Mouse (Mus musculus) limb, embryonic 11.5 days (tissue): ENCODE data around the gene Smc6. TPM values are rescaled to one million over a fixed set of nuclear protein-coding genes. Genes with fewer than 3 reads are reported as not detected.
A peak's percentile ranks its signal among the peaks of the same experiment; 100 is the strongest.

Experiments used
- ATAC-seq: fragments of 200-750 bp; cut with Nextera tagmentation; 2 replicates; pipeline ENCODE4 v1.8.0; 2017; ENCODE audit warnings: low read depth; ENCODE audit not compliant: insufficient number of reproducible peaks, low FRiP score, low TSS enrichment
- DNase-seq: peaks from one replicate; pipeline ENCODE4 v3.0.0-alpha.2; 2015; ENCODE audit warnings: low spot score
- H3K27ac ChIP-seq: fragments of 300-500 bp; sonication (generic); replicated peaks from 2 replicates; pipeline ENCODE4 v1.5.1; 2014; ENCODE audit warnings: low read depth, mild to moderate bottlenecking, low read length
- H3K27me3 ChIP-seq: fragments of 300-500 bp; sonication (generic); 2 replicates; pipeline ENCODE4 v1.6.1; 2014; ENCODE audit warnings: mild to moderate bottlenecking, low read length, mixed read lengths; ENCODE audit not compliant: control insufficient read depth, insufficient read depth
- H3K36me3 ChIP-seq: fragments of 300-500 bp; sonication (generic); 2 replicates; pipeline ENCODE4 v1.6.1; 2014; ENCODE audit warnings: mild to moderate bottlenecking, low read length, moderate library complexity, mixed read lengths; ENCODE audit not compliant: control insufficient read depth, insufficient read depth
- H3K4me1 ChIP-seq: fragments of 300-500 bp; sonication (generic); 2 replicates; pipeline ENCODE4 v1.6.1; 2014; ENCODE audit warnings: low read length, mixed read lengths; ENCODE audit not compliant: control insufficient read depth, insufficient read depth
- H3K4me2 ChIP-seq: fragments of 300-500 bp; sonication (generic); 2 replicates; pipeline ENCODE4 v1.6.1; 2014; ENCODE audit warnings: low read depth, mild to moderate bottlenecking, moderate library complexity; ENCODE audit not compliant: severe bottlenecking
- H3K4me3 ChIP-seq: fragments of 300-500 bp; sonication (generic); 2 replicates; pipeline ENCODE4 v1.5.1; 2014; ENCODE audit warnings: low read depth, low read length
- H3K9ac ChIP-seq: fragments of 300-500 bp; sonication (generic); 2 replicates; pipeline ENCODE4 v1.6.1; 2014; ENCODE audit warnings: mild to moderate bottlenecking, low read length
- H3K9me3 ChIP-seq: fragments of 300-500 bp; sonication (generic); 2 replicates; pipeline ENCODE4 v1.6.1; 2016; ENCODE audit warnings: low read length; ENCODE audit not compliant: control insufficient read depth
- WGBS: fragments of 180-500 bp; shearing (Covaris S2); extraction: QIAGEN DNeasy Blood & Tissue Kit; methylation state at CpG from one replicate; pipeline ENCODE4 v1.1.7; 2014; 5-methylcytosine and 5-hydroxymethylcytosine counted together
- polyA plus RNA-seq: library from polyadenylated mRNA; unstranded; fragments of >200 nt; fragmentation: Nextera tagmentation; extraction: Ambion mirVana; gene quantifications from 2 replicates; pipeline ENCODE4 v1.2.1, GENCODE M21; 2014

Gene Smc6
- polyA plus RNA-seq, 1 experiment from 2014 or later: 138 TPM

- Histone ChIP-seq H3K4me1 (no peaks in the 10 kb centered on the region), H3K4me2 (no peak overlapping the region), H3K9ac (no peak overlapping the region), H3K27ac (no peak overlapping the region), H3K9me3 (no peaks in the 10 kb centered on the region), H3K4me3 (no peak overlapping the region), H3K36me3 (no peaks in the 10 kb centered on the region), H3K27me3 (no peaks in the 10 kb centered on the region)
- DNase-seq (no peak), ATAC-seq (no peak)
- 80% methylated on average over 6 of the region's 6 CpGs for WGBS
Observed at GRCm38 (mm10) chr12:11342020-11342600, 76.4 kb downstream of the Smc6 start.

GRCm38 (mm10) chr12:11345963-11346362 lies 80.3 kb downstream of the Smc6 start:
- Histone ChIP-seq H3K4me2 (no peak overlapping the region), H3K36me3 (no peaks in the 10 kb centered on the region), H3K9ac (no peak overlapping the region), H3K4me1 (no peaks in the 10 kb centered on the region), H3K9me3 (no peaks in the 10 kb centered on the region), H3K27me3 (no peaks in the 10 kb centered on the region), H3K4me3 (no peak overlapping the region), H3K27ac (no peak overlapping the region)
- 47% methylated on average over 2 of the region's 2 CpGs for whole genome bisulfite sequencing
- ATAC-seq (no peak), DNase-seq (no peak)

DNA sequence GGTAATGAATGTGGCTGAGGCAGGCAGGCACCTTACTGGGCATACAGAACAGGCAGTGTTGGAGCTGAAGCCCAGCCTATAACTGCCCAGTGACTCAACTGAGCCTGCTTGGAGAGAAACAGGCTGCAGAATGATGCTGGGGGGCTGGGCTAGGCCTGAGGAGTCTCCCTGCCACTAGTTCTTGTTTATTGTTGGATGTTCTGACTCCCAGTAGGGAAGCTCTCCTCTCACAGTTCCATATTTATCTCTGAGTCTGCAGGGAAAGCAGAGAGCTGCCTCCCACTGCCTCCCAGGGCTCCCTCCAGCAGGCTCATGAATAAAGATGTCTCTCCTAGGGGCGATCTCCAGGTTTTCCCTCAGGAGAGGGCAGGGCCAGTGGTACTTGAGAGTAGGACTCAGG lies 82.7 kb downstream of the Smc6 start:
- Histone ChIP-seq H3K27me3 (no peaks in the 10 kb centered on the region), H3K9me3 (no peaks in the 10 kb centered on the region), H3K36me3 (no peaks in the 10 kb centered on the region), H3K4me2 (no peak overlapping the region), H3K4me3 (no peak overlapping the region), H3K9ac (no peak overlapping the region), H3K4me1 (no peaks in the 10 kb centered on the region), H3K27ac (no peak overlapping the region)
- DNase-seq (no peak), ATAC-seq (no peak)
- 20% methylated on average over 1 of the region's 1 CpGs for WGBS

GRCm38 (mm10) chr12:11349870-11350269 lies 84.2 kb downstream of the Smc6 start:
- DNase-seq (no peak), ATAC-seq (no peak)
- H3K9ac ChIP-seq: no peak overlapping the region
- no peaks in the 10 kb centered on the region for H3K27me3 ChIP-seq
- H3K36me3 ChIP-seq: no peaks in the 10 kb centered on the region
- no peak overlapping the region for H3K4me2 ChIP-seq
- no peaks in the 10 kb centered on the region for H3K9me3 ChIP-seq
- no peak overlapping the region for H3K4me3 ChIP-seq
- no peak overlapping the region for H3K27ac ChIP-seq
- 71% methylated on average over 5 of the region's 5 CpGs for WGBS
- H3K4me1 ChIP-seq: no peaks in the 10 kb centered on the region

DNA sequence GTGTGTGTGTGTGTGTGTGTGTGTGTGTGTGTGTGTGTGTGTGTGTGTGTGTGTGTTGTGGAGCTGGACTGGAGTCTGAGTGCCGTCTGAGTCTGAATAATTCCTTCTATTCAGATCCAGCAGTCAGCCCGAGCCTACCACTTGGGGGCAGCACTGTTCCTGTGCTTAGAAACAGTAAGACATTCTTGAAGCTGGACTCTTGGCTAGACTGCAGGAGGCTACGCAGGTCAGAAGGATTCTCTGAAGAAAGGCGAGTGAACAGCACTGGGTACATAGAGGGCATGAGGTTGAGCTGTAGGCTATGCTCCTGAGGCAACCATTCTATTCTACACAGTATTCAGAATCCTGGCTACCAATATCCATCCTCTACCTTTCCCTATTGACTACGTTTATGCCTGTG lies 85.2 kb downstream of the Smc6 start:
- H3K36me3 ChIP-seq: no peaks in the 10 kb centered on the region
- peak; percentile 84 for DNase-seq
- no peaks in the 10 kb centered on the region for H3K4me1 ChIP-seq
- no peak overlapping the region for H3K27ac ChIP-seq
- H3K4me2 ChIP-seq: no peak overlapping the region
- ATAC-seq: no peak
- no peak overlapping the region for H3K9ac ChIP-seq
- no peaks in the 10 kb centered on the region for H3K27me3 ChIP-seq
- no peak overlapping the region for H3K4me3 ChIP-seq
- 36% methylated on average over 5 of the region's 5 CpGs for whole genome bisulfite sequencing
- H3K9me3 ChIP-seq: no peaks in the 10 kb centered on the region

- no peaks in the 10 kb centered on the region for H3K9me3 ChIP-seq
- no peak overlapping the region for H3K9ac ChIP-seq
- no peaks in the 10 kb centered on the region for H3K4me1 ChIP-seq
- no peak for ATAC-seq
- DNase-seq: no peak
- 94% methylated on average over 5 of the region's 6 CpGs for WGBS
- no peak overlapping the region for H3K4me2 ChIP-seq
- no peaks in the 10 kb centered on the region for H3K36me3 ChIP-seq
- no peaks in the 10 kb centered on the region for H3K27me3 ChIP-seq
- no peak overlapping the region for H3K27ac ChIP-seq
- no peak overlapping the region for H3K4me3 ChIP-seq
Observed at GRCm38 (mm10) chr12:11362435-11362834, 96.7 kb downstream of the Smc6 start.

- 67% methylated on average over 6 of the region's 6 CpGs for WGBS
- no peaks in the 10 kb centered on the region for H3K9me3 ChIP-seq
- no peak overlapping the region for H3K27ac ChIP-seq
- no peak for ATAC-seq
- no peaks in the 10 kb centered on the region for H3K27me3 ChIP-seq
- no peaks in the 10 kb centered on the region for H3K4me1 ChIP-seq
- no peak overlapping the region for H3K9ac ChIP-seq
- no peak overlapping the region for H3K4me3 ChIP-seq
- no peaks in the 10 kb centered on the region for H3K36me3 ChIP-seq
- DNase-seq: no peak
- H3K4me2 ChIP-seq: no peak overlapping the region
Observed at GRCm38 (mm10) chr12:11364870-11365269, 99.2 kb downstream of the Smc6 start.

- no peak overlapping the region for H3K4me3 ChIP-seq
Observed at GRCm38 (mm10) chr12:11367099-11367765, 101.5 kb downstream of the Smc6 start.

More at GRCm38 (mm10) chr12:11367099-11367765, 101.5 kb downstream of the Smc6 start:
- no peak overlapping the region for H3K9ac ChIP-seq
- H3K9me3 ChIP-seq: no peaks in the 10 kb centered on the region
- H3K36me3 ChIP-seq: no peaks in the 10 kb centered on the region
- no peaks in the 10 kb centered on the region for H3K27me3 ChIP-seq
- no peaks in the 10 kb centered on the region for H3K4me1 ChIP-seq
- WGBS: 56% methylated on average over 3 of the region's 3 CpGs
- H3K4me2 ChIP-seq: no peak overlapping the region
- ATAC-seq (no peak), DNase-seq (no peak)
- no peak overlapping the region for H3K27ac ChIP-seq
